Mouse (Mus musculus): ENCODE results near the gene Doc2g. TPM values are rescaled to one million over a fixed set of nuclear protein-coding genes. Genes with fewer than 3 reads are reported as not detected.
"Not testable (repeated sequence)": the region's sequence is repeated elsewhere in the genome, so short reads cannot be mapped to it uniquely, and the experiment has no call there.

Gene Doc2g
- polyA plus RNA-seq, 1 experiment from 2014 or later, result 5.7 TPM

DNA sequence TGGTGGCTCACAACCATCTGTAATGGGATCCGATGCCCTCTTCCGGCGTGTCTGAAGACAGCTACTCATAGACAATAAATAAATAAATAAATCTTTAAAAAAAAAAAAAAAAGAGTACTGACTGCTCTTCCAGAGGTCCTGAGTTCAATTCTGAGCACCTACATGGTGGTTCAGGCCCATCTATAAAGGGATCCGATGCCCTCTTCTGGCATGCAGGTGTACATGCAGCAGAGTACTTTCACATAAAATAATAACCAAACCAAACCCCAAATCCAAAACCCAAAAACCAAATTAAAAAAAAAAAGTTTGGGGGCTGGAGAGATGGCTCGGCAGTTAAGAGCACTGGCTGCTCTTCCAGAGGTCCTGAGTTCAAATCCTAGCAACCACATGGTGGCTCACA is 46.0 kb downstream of the Doc2g start:
- H3K9me3 ChIP-seq; DNase-seq (ENCODE audit: low spot score); H3K27ac ChIP-seq (replicated peaks); H3K4me1 ChIP-seq; H3K4me3 ChIP-seq; H3K36me3 ChIP-seq (replicated peaks); H3K27me3 ChIP-seq (replicated peaks; ENCODE audit: low read depth, poor library complexity, severe bottlenecking): not testable (repeated sequence)
- 82% methylated on average over 5 of the region's 5 CpGs for WGBS

DNA sequence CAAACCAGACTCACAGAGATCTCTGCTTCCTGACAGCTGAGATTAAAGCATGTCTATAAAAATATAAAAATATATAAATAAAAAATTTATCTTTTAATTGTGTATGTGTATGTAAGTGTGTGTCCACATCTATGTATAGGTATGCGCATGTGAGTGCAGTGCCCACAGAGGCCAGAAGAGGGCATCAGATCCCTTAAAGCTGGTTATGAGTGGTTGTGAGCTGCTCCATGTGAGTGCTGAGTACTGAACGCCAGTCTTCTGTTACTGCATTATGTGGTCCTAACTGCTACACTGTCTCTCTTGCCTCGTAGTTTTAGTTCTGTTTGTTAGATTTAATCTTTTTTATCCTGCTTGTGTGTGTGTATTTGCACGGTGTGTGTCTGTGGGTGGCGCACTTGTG is 47.9 kb downstream of the Doc2g start:
- Histone ChIP-seq H3K36me3 (replicated peaks) (no peaks in the 10 kb centered on the region), H3K9me3 (no peaks in the 10 kb centered on the region), H3K4me1 (no peaks in the 10 kb centered on the region), H3K4me3 (no peak overlapping the region), H3K27ac (replicated peaks) (no peak overlapping the region), H3K27me3 (replicated peaks; ENCODE audit: low read depth, poor library complexity, severe bottlenecking) (no peaks in the 10 kb centered on the region)
- 96% methylated on average over 5 of the region's 5 CpGs for WGBS
- DNase-seq (ENCODE audit: low spot score), result no peak

DNA sequence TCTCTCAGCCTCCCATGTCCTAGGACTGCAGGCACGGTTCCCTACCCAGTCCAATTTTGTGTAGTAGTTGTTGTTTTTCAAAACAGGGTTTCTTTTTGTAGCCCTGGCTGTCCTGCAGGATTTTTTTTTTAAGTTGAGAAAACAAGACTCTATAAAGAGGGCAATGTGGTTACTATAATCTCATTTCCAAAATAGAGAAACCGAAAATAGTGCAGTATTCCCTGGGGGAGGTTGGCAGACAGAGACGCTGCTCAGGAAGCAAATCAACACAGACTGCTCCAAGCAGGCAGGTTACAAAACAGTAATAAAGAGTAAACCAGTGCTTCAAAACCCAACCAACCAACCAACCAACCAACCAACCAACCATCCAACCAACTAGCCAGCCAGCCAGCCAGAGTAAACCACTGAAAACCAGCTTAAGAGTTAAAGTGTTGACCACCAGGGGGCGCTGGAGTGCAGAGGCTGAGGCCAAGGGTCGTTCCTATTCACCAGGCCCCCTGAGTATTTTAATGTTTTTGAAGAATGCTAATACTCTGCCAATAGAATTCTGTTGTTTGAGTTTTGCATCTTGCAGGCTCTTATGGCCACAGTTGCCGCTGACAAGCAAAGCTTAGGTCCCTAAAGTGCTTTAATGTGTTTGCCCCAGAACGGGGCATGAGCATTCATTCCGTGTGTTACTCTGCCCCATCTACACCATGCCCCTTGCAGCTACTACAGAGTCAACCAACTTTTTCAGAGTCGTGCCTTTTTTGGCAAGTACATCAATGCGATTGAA is 48.8 kb downstream of the Doc2g start:
- H3K27me3 ChIP-seq (replicated peaks; ENCODE audit: low read depth, poor library complexity, severe bottlenecking), result no peaks in the 10 kb centered on the region
- 54% methylated on average over 10 of the region's 10 CpGs for WGBS
- no peak overlapping the region for H3K27ac ChIP-seq (replicated peaks)

DNA sequence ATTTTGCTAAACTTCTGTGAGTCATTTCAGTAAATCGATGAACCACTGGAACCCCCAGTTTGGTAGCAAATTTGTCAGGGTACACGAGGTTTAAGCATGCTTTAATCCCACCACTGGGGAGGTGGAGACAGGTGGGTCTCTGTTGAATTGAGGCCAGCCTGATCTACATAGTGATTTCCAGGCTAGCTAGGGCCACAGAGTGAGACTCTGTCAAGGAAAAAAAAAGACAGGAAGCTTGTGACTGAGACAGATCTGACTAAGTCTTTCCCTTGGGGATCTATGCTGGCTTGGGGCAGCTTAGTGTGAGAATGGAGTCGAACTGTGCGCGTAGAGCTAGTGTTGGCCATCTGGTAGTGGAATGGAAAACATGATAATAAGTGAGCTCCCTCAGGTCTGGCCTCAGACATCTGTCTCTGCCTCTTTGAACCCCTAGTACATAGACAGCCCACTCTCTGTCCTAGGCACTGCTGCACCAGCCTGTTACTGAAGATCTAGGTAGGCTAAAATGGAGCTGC is 49.5 kb downstream of the Doc2g start:
- Histone ChIP-seq H3K27ac (replicated peaks) (no peak overlapping the region), H3K9me3 (no peaks in the 10 kb centered on the region), H3K4me1 (no peaks in the 10 kb centered on the region), H3K27me3 (replicated peaks; ENCODE audit: low read depth, poor library complexity, severe bottlenecking) (no peaks in the 10 kb centered on the region), H3K36me3 (replicated peaks) (no peaks in the 10 kb centered on the region), H3K4me3 (no peak overlapping the region)
- DNase-seq (ENCODE audit: low spot score), result no peak
- WGBS, result 78% methylated on average over 5 of the region's 5 CpGs

More for the DNA sequence above, 48.8 kb downstream of the Doc2g start:
- DNase-seq (ENCODE audit: low spot score), result peak; percentile 76
- Histone ChIP-seq H3K9me3 (no peaks in the 10 kb centered on the region), H3K4me3 (no peak overlapping the region), H3K36me3 (replicated peaks) (no peaks in the 10 kb centered on the region), H3K4me1 (no peaks in the 10 kb centered on the region)

DNA sequence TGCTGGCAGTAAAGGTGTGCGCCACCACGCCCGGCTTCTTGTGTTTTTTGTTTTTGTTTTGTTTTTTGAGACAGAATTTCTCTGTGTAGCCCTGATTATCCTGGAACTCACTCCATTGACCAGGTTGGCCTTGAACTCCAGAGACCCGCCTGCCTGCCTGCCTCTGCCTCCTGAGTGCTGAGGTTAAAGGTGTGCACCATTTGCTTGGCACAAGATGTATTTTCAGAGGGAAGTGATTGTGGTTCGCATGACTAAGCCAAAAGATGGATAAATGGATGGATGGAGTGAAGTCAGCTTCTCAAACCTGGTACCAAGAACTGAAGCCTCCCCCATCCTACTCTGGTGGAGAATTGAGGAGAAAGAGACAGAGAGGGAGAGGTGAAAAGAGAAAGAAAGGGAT is 51.5 kb downstream of the Doc2g start:
- 86% methylated on average over 5 of the region's 5 CpGs for WGBS
- DNase-seq (ENCODE audit: low spot score), result no peak
- no peaks in the 10 kb centered on the region for H3K9me3 ChIP-seq
- H3K4me3 ChIP-seq, result no peak overlapping the region
- H3K27me3 ChIP-seq (replicated peaks; ENCODE audit: low read depth, poor library complexity, severe bottlenecking), result no peaks in the 10 kb centered on the region
- H3K4me1 ChIP-seq, result no peaks in the 10 kb centered on the region
- H3K27ac ChIP-seq (replicated peaks), result no peak overlapping the region
- H3K36me3 ChIP-seq (replicated peaks), result no peaks in the 10 kb centered on the region

DNA sequence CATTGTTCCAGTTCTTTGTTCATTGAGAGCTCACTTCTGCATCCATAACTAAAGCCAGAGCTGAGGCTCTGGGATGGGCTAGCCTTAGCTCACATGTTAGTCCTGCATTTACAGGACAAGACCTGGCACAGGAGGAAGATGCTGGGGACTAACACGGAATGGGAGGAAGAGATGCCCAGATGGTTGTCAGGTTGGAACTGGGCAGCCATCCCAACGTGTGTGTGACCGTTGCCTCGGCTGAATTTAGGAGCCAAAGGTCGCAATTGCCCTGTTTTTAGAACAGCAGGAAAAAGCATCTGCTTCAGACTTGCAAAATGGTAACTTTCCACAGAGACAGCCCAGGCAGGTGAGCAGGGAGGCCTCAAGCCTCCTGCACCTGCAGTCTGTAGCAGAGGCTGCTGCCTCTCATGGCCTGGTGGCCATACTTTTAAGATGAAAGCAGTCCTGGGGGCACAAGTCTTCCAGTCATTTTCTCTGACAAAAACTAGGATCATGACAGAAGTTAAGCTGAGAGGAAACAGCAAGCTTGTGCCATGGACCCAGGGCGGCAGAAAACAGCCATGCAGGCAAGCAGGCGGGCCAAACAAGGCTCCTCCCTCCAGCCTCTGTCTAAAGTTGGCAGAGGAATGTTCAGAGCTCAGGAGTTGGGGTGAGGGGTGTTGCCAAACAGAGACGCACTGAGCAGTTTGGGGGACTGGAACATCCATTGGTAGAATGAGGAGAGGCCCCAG is 52.3 kb downstream of the Doc2g start:
- H3K4me1 ChIP-seq, result no peaks in the 10 kb centered on the region
- H3K36me3 ChIP-seq (replicated peaks), result no peaks in the 10 kb centered on the region
- DNase-seq (ENCODE audit: low spot score), result no peak
- no peaks in the 10 kb centered on the region for H3K27me3 ChIP-seq (replicated peaks; ENCODE audit: low read depth, poor library complexity, severe bottlenecking)
- 72% methylated on average over 8 of the region's 8 CpGs for WGBS
- H3K9me3 ChIP-seq, result no peaks in the 10 kb centered on the region
- H3K27ac ChIP-seq (replicated peaks), result no peak overlapping the region
- no peak overlapping the region for H3K4me3 ChIP-seq

DNA sequence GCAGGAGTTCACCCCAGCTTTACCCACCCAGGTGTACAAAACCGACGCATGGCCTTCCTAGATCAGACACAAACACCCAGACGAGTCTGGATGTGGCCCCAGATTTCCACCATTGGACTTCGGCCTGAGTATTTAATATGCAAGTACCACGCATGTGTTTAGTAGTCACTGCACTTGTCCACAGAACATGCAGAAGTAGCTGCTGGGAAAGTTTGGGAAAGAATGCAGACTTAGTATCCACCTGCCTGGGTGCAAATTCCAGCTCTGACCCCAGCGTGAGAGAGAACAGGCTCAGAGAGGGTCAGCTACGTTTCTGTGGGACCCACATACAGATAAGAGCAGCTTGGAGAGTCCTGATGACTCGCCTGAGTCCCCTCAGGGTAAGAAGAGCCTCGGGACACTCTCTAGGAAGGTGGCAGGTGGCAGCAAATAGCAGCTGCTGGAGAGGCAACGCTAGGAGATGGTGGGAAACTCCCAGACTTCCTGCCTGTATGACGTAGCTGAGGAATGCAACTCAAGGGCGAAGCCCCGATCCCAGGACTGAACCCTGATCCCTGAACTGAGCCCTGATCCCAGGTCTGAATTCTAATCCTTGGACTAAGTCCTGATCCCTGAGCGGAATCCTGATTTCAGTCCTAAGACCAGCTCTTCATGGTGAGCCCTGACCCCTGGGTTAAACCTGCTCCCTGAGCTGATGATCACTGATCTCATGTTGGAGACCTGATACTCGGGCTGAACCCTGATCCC is 53.0 kb downstream of the Doc2g start:
- no peak for DNase-seq (ENCODE audit: low spot score)
- no peaks in the 10 kb centered on the region for H3K36me3 ChIP-seq (replicated peaks)
- no peak overlapping the region for H3K4me3 ChIP-seq
- H3K9me3 ChIP-seq, result no peaks in the 10 kb centered on the region
- H3K27me3 ChIP-seq (replicated peaks; ENCODE audit: low read depth, poor library complexity, severe bottlenecking), result no peaks in the 10 kb centered on the region
- 61% methylated on average over 15 of the region's 15 CpGs for WGBS
- H3K27ac ChIP-seq (replicated peaks), result no peak overlapping the region
- no peaks in the 10 kb centered on the region for H3K4me1 ChIP-seq

Other genes with a start within 250 kb of the Doc2g start
- 29.4 and 31.2 TPM in 2 replicates for gene Kmt5b, start 235.9 kb upstream of the Doc2g start, polyA plus RNA-seq (2016; fragmentation: Nextera tagmentation; extraction: Ambion mirVana)
- 50.0 and 51.8 TPM in 2 replicates for gene Chka, start 151.5 kb upstream of the Doc2g start, polyA plus RNA-seq (2016; fragmentation: Nextera tagmentation; extraction: Ambion mirVana)
- 28.0 and 28.8 TPM in 2 replicates for gene Tcirg1, start 96.2 kb upstream of the Doc2g start, polyA plus RNA-seq (2016; fragmentation: Nextera tagmentation; extraction: Ambion mirVana)
- gene Ndufs8, start 90.5 kb upstream of the Doc2g start, polyA plus RNA-seq (2016; fragmentation: Nextera tagmentation; extraction: Ambion mirVana), result 250 and 258 TPM in 2 replicates
- 0.48 and 0.81 TPM in 2 replicates for gene Aldh3b1, start 73.5 kb upstream of the Doc2g start, polyA plus RNA-seq (2016; fragmentation: Nextera tagmentation; extraction: Ambion mirVana)
- gene Unc93b1, start 68.1 kb upstream of the Doc2g start, polyA plus RNA-seq (2016; fragmentation: Nextera tagmentation; extraction: Ambion mirVana), result 7.3 and 8.4 TPM in 2 replicates
- not detected in 2 replicates for gene Aldh3b3, start 44.7 kb upstream of the Doc2g start, polyA plus RNA-seq (2016; fragmentation: Nextera tagmentation; extraction: Ambion mirVana)
- 1.1 and 1.2 TPM in 2 replicates for gene Aldh3b2, start 31.0 kb upstream of the Doc2g start, polyA plus RNA-seq (2016; fragmentation: Nextera tagmentation; extraction: Ambion mirVana)
- 3.1 and 3.2 TPM in 2 replicates for gene Acy3, start 16.7 kb upstream of the Doc2g start, polyA plus RNA-seq (2016; fragmentation: Nextera tagmentation; extraction: Ambion mirVana)
- gene Tbx10, start 10.6 kb upstream of the Doc2g start, polyA plus RNA-seq (2016; fragmentation: Nextera tagmentation; extraction: Ambion mirVana), result 0.21 and 1.0 TPM in 2 replicates
- 30.6 and 31.6 TPM in 2 replicates for gene Nudt8, start 2.7 kb upstream of the Doc2g start, polyA plus RNA-seq (2016; fragmentation: Nextera tagmentation; extraction: Ambion mirVana)
- 4.5 and 4.6 TPM in 2 replicates for gene Gm49405, start 2.7 kb upstream of the Doc2g start, polyA plus RNA-seq (2016; fragmentation: Nextera tagmentation; extraction: Ambion mirVana)
- 211 and 217 TPM in 2 replicates for gene Ndufv1, start 9.5 kb downstream of the Doc2g start, polyA plus RNA-seq (2016; fragmentation: Nextera tagmentation; extraction: Ambion mirVana)
- 456 and 458 TPM in 2 replicates for gene Gstp1, start 34.7 kb downstream of the Doc2g start, polyA plus RNA-seq (2016; fragmentation: Nextera tagmentation; extraction: Ambion mirVana)
- gene Gstp2, start 42.7 kb downstream of the Doc2g start, polyA plus RNA-seq (2016; fragmentation: Nextera tagmentation; extraction: Ambion mirVana), result 3.7 and 9.1 TPM in 2 replicates
- not detected in 2 replicates for gene Gstp3, start 56.3 kb downstream of the Doc2g start, polyA plus RNA-seq (2016; fragmentation: Nextera tagmentation; extraction: Ambion mirVana)
- not detected in 2 replicates for gene Cabp2, start 78.3 kb downstream of the Doc2g start, polyA plus RNA-seq (2016; fragmentation: Nextera tagmentation; extraction: Ambion mirVana)
- 77.2 and 80.2 TPM in 2 replicates for gene Cdk2ap2, start 93.9 kb downstream of the Doc2g start, polyA plus RNA-seq (2016; fragmentation: Nextera tagmentation; extraction: Ambion mirVana)
- gene Pitpnm1, start 96.7 kb downstream of the Doc2g start, polyA plus RNA-seq (2016; fragmentation: Nextera tagmentation; extraction: Ambion mirVana), result 9.9 and 11.0 TPM in 2 replicates
- 70.9 and 71.1 TPM in 2 replicates for gene Aip, start 122.5 kb downstream of the Doc2g start, polyA plus RNA-seq (2016; fragmentation: Nextera tagmentation; extraction: Ambion mirVana)
- not detected in 2 replicates for gene Gpr152, start 136.5 kb downstream of the Doc2g start, polyA plus RNA-seq (2016; fragmentation: Nextera tagmentation; extraction: Ambion mirVana)
- 0.14 TPM in 1 of 2 replicates, not detected in the other for gene Cabp4, start 140.7 kb downstream of the Doc2g start, polyA plus RNA-seq (2016; fragmentation: Nextera tagmentation; extraction: Ambion mirVana)
- 130 and 134 TPM in 2 replicates for gene Coro1b, start 145.3 kb downstream of the Doc2g start, polyA plus RNA-seq (2016; fragmentation: Nextera tagmentation; extraction: Ambion mirVana)
- gene Ptprcap, start 150.3 kb downstream of the Doc2g start, polyA plus RNA-seq (2016; fragmentation: Nextera tagmentation; extraction: Ambion mirVana), result 0.58 TPM in 1 of 2 replicates, not detected in the other
- gene Rps6kb2, start 160.0 kb downstream of the Doc2g start, polyA plus RNA-seq (2016; fragmentation: Nextera tagmentation; extraction: Ambion mirVana), result 66.1 and 68.5 TPM in 2 replicates
- 2.7 and 4.4 TPM in 2 replicates for gene Carns1, start 172.2 kb downstream of the Doc2g start, polyA plus RNA-seq (2016; fragmentation: Nextera tagmentation; extraction: Ambion mirVana)
- gene Tbc1d10c, start 188.0 kb downstream of the Doc2g start, polyA plus RNA-seq (2016; fragmentation: Nextera tagmentation; extraction: Ambion mirVana), result 0.57 and 1.4 TPM in 2 replicates
- gene Ppp1ca, start 188.8 kb downstream of the Doc2g start, polyA plus RNA-seq (2016; fragmentation: Nextera tagmentation; extraction: Ambion mirVana), result 1,000 and 1,025 TPM in 2 replicates
- 58.1 and 58.2 TPM in 2 replicates for gene Rad9a, start 198.3 kb downstream of the Doc2g start, polyA plus RNA-seq (2016; fragmentation: Nextera tagmentation; extraction: Ambion mirVana)
- gene Clcf1, start 210.9 kb downstream of the Doc2g start, polyA plus RNA-seq (2016; fragmentation: Nextera tagmentation; extraction: Ambion mirVana), result 2.8 and 3.3 TPM in 2 replicates
- not detected in 2 replicates for gene AC109138.7, start 211.0 kb downstream of the Doc2g start, polyA plus RNA-seq (2016; fragmentation: Nextera tagmentation; extraction: Ambion mirVana)
- gene Pold4, start 228.6 kb downstream of the Doc2g start, polyA plus RNA-seq (2016; fragmentation: Nextera tagmentation; extraction: Ambion mirVana), result 13.7 and 15.1 TPM in 2 replicates

Data from embryonic facial prominence, embryonic 10.5 days (tissue).